8 mouse cellular contexts compared by ENCODE assay signal in genomic region chr5:110285770-110286445, GRCm38 (mm10). TPM values are rescaled to one million over a fixed set of nuclear protein-coding genes. Genes with fewer than 3 reads are reported as not detected.
DNase-seq lines count a peak whose midpoint lies in the region; ATAC-seq lines count a peak whose summit lies in the region.

Gene Pxmp2, minus strand, starts transcription at chr5:110286186.
Gene Pole, plus strand, starts transcription at chr5:110286306.

- H3K27me3 ChIP-seq in hindbrain, embryonic 15.5 days, result no peaks in the 10 kb centered on the region; the same call in 1 of the 2 replicates

- H3K4me1 ChIP-seq in hindbrain, embryonic 15.5 days (replicated peaks), result peaks cover 16% of the 10 kb centered on the region

- ATAC-seq in hindbrain, embryonic 15.5 days (ENCODE audit: low FRiP score, low read depth), result peak; percentile 98

- peak within 1 kb of the TSS; percentile 86 for H3K4me2 ChIP-seq in hindbrain, embryonic 15.5 days

- peak; percentile 84 for DNase-seq in WW6 (ENCODE audit: low read depth, low spot score)
- peak; percentile 80 to 87 for DNase-seq in cerebellum, postnatal 36 days
- DNase-seq in frontal cortex, postnatal 36 days (ENCODE audit: low spot score in 2 of 2), result peak; percentile 73 to 86
- peak; percentile 76 to 84 for DNase-seq in layer of hippocampus, postnatal 36 days
- DNase-seq in lung, postnatal 36 days, result peak; percentile 95
- DNase-seq in retina, embryonic 14.5 days (ENCODE audit: low spot score), result peak; percentile 96
- peak; percentile 81 to 85 for DNase-seq in thymus, postnatal 36 days

- no peak within 1 kb of the TSS for H3K27ac ChIP-seq in hindbrain, embryonic 15.5 days (replicated peaks)

- H3K36me3 ChIP-seq in hindbrain, embryonic 15.5 days, result 0 out of 2 replicates have a peak, but pooled peaks cover 2% of the 10 kb centered on the region

- peak within 1 kb of the TSS; percentile 69 for H3K4me3 ChIP-seq in hindbrain, embryonic 15.5 days

- peak within 1 kb of the TSS; percentile 59 for H3K9ac ChIP-seq in hindbrain, embryonic 15.5 days

- no peaks in the 10 kb centered on the region for H3K9me3 ChIP-seq in hindbrain, embryonic 15.5 days

- under 1% methylated on average over 60 of the region's 64 CpGs for WGBS in hindbrain, embryonic 15.5 days

RNA-seq across cellular contexts. Expression of gene Pxmp2, which starts in this region (rescaled TPM):
- 11.9 TPM in 2 replicates for polyA plus RNA-seq in hindbrain, embryonic 15.5 days (2015; fragmentation: Nextera tagmentation; extraction: Ambion mirVana)
- total RNA-seq in layer of hippocampus, postnatal 36 days (2021), result 1 to 10 TPM; 8.5 to 9.4 TPM

RNA-seq across cellular contexts. Expression of gene Pole, which starts in this region (rescaled TPM):
- polyA plus RNA-seq in hindbrain, embryonic 15.5 days (2015; fragmentation: Nextera tagmentation; extraction: Ambion mirVana), result 8.3 and 10.1 TPM in 2 replicates
- total RNA-seq in layer of hippocampus, postnatal 36 days (2021), result 1 to 10 TPM; 1.2 to 2.1 TPM
